Mouse (Mus musculus) heart, postnatal 0 days (tissue): Measurements from ENCODE around the gene Tet1.

Experiments
- CTCF ChIP-seq: IDR thresholded peaks from 2 replicates; pipeline ENCODE4 v1.5.1; 2016; ENCODE audit warnings: antibody characterized with exemption, control low read depth, low read depth
- EP300 ChIP-seq: IDR thresholded peaks from 2 replicates; pipeline ENCODE4 v1.6.1; 2016; ENCODE audit warnings: antibody characterized with exemption, low read depth

DNA sequence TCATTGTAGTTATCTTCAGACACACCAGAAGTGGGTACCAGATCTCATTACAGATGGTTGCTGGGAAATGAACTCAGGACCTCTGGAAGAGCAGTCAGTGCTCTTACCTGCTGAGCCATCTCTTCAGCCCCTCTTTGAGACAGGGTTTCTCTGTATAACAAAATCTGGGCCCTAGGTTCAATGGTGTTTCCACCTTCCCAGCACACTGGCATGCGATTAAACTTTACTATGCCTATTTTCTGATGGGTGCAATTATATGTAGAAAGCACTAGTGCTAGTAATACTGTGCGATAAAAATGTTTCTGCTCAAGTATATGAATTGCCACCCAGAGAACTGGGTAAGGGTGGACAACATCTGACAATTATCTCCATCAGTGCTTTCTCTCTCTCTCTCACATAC lies 105.5 kb downstream of the Tet1 start:
- TF ChIP-seq CTCF (no peak), EP300 (no peak)
